Mouse (Mus musculus) layer of hippocampus, adult 2 months (tissue): ENCODE data around the gene Dek. TPM values are rescaled to one million over a fixed set of nuclear protein-coding genes. Genes with fewer than 3 reads are reported as not detected.

Experiments used
- DNase-seq, 2 experiments: peaks; one replicate each; pipeline ENCODE4 v3.0.0; 2022; ENCODE audit warnings: low spot score in 2 of 2
- H3K27ac ChIP-seq: fragments of 200-600 bp; 2 replicates; pipeline ENCODE4 v1.8.1; 2022
- H3K4me3 ChIP-seq: fragments of 200-600 bp; 2 replicates; pipeline ENCODE4 v1.8.1; 2022; ENCODE audit warnings: mild to moderate bottlenecking
- CTCF ChIP-seq: fragments of 200-600 bp; conservative IDR thresholded peaks from 2 replicates; pipeline ENCODE4 v1.8.1; 2022; ENCODE audit warnings: antibody characterized with exemption, mild to moderate bottlenecking, moderate library complexity
- long read RNA-seq, 2 experiments: library from polyadenylated mRNA; stranded (forward); transcript quantifications; one replicate each; pipeline ENCODE4 v2.0.0; 2021; ENCODE audit warnings: borderline mapping rate in 2 of 2
- total RNA-seq, 2 experiments: library from RNA; stranded (reverse); gene quantifications; 2 replicates each; pipeline ENCODE4 v1.2.3; 2021

Gene Dek
- total RNA-seq: 10 to 100 TPM; 48.3 to 50.0 TPM
- long read RNA-seq, experiment 1, transcript Dek-201 (11 exons, 2,556 nt): major isoform, 36 of 74 reads
- long read RNA-seq, experiment 1, partial matches to known transcripts: 5 of 74 reads
- long read RNA-seq, experiment 1, other reads (novel, unspliced or antisense): 32 of 74 reads
- long read RNA-seq, experiment 2, transcript Dek-201 (11 exons, 2,556 nt): major isoform, 56 of 105 reads
- long read RNA-seq, experiment 2, partial matches to known transcripts: 2 of 105 reads
- long read RNA-seq, experiment 2, other reads (novel, unspliced or antisense): 46 of 105 reads

GRCm38 (mm10) chr13:47105711-47106579 is at the start of gene Dek:
Gene Dek (minus strand): TSS chr13:47106201.
- DNase-seq: peak; percentile 76 to 81
- TF ChIP-seq CTCF: peak; percentile 71
- peak within 1 kb of the TSS; percentile 95 for H3K27ac ChIP-seq
- H3K4me3 ChIP-seq: peak within 1 kb of the TSS; percentile 79

GRCm38 (mm10) chr13:47154866-47155265 is 48.9 kb upstream of the Dek start:
- no peak for DNase-seq
- TF ChIP-seq CTCF: no peak
- Histone ChIP-seq H3K4me3 (no peak overlapping the region), H3K27ac (peak overlapping the region; percentile 48; the same call in 1 of the 2 replicates)

GRCm38 (mm10) chr13:47153206-47153605 is 47.2 kb upstream of the Dek start:
- Histone ChIP-seq H3K4me3 (no peak overlapping the region), H3K27ac (no peak overlapping the region)
- no peak for DNase-seq
- no peak for TF ChIP-seq CTCF

GRCm38 (mm10) chr13:47152390-47152789 is 46.4 kb upstream of the Dek start:
- DNase-seq: peak; percentile 47 to 66
- H3K27ac ChIP-seq: no peak overlapping the region
- peak; percentile 88 for TF ChIP-seq CTCF
- no peak overlapping the region for H3K4me3 ChIP-seq

- DNase-seq: peak; percentile 29 to 32
- no peak overlapping the region for H3K27ac ChIP-seq
- H3K4me3 ChIP-seq: no peak overlapping the region
- TF ChIP-seq CTCF: no peak
These were observed 45.1 kb upstream of the Dek start for GRCm38 (mm10) chr13:47151060-47151459.

- TF ChIP-seq CTCF: no peak
- H3K27ac ChIP-seq: no peak overlapping the region
- H3K4me3 ChIP-seq: no peak overlapping the region
- no peak for DNase-seq
These were observed 44.0 kb upstream of the Dek start for GRCm38 (mm10) chr13:47149993-47150392.

- DNase-seq: peak; percentile 38 to 42
- H3K27ac ChIP-seq: no peak overlapping the region
- H3K4me3 ChIP-seq: no peak overlapping the region
- TF ChIP-seq CTCF: no peak
These were observed 42.6 kb upstream of the Dek start for GRCm38 (mm10) chr13:47148573-47148972.

- H3K4me3 ChIP-seq: no peak overlapping the region
- no peak for TF ChIP-seq CTCF
- no peak for DNase-seq
These were observed 40.4 kb upstream of the Dek start for GRCm38 (mm10) chr13:47146388-47146787.

GRCm38 (mm10) chr13:47145939-47146338 is 39.9 kb upstream of the Dek start:
- Histone ChIP-seq H3K27ac (no peak overlapping the region), H3K4me3 (no peak overlapping the region)
- no peak for DNase-seq
- no peak for TF ChIP-seq CTCF

More at GRCm38 (mm10) chr13:47146388-47146787, 40.4 kb upstream of the Dek start:
- no peak overlapping the region for H3K27ac ChIP-seq

GRCm38 (mm10) chr13:47142764-47143163 is 36.8 kb upstream of the Dek start:
- no peak for DNase-seq
- Histone ChIP-seq H3K27ac (no peak overlapping the region), H3K4me3 (no peak overlapping the region)
- no peak for TF ChIP-seq CTCF

GRCm38 (mm10) chr13:47135741-47136140 is 29.7 kb upstream of the Dek start:
- no peak for DNase-seq
- no peak for TF ChIP-seq CTCF
- no peak overlapping the region for H3K27ac ChIP-seq
- H3K4me3 ChIP-seq: no peak overlapping the region

- H3K4me3 ChIP-seq: no peak overlapping the region
- no peak for TF ChIP-seq CTCF
- H3K27ac ChIP-seq: no peak overlapping the region
- no peak for DNase-seq
These were observed 28.8 kb upstream of the Dek start for GRCm38 (mm10) chr13:47134836-47135235.

GRCm38 (mm10) chr13:47133058-47133457 is 27.1 kb upstream of the Dek start:
- Histone ChIP-seq H3K27ac (no peak overlapping the region), H3K4me3 (no peak overlapping the region)
- DNase-seq: no peak
- no peak for TF ChIP-seq CTCF

GRCm38 (mm10) chr13:47129090-47129489 is 23.1 kb upstream of the Dek start:
- no peak overlapping the region for H3K27ac ChIP-seq
- H3K4me3 ChIP-seq: no peak overlapping the region
- no peak for TF ChIP-seq CTCF
- DNase-seq: no peak
